Mouse (Mus musculus) liver, adult 2 months (tissue): ENCODE results near the gene Spint5.

Experiments used
- CTCF ChIP-seq: fragments of 200-500 bp; IDR thresholded peaks from 2 replicates; pipeline ENCODE4 v1.5.1; 2011; ENCODE audit warnings: low read depth, low read length, control low read depth
- POLR2A ChIP-seq: fragments of 200-500 bp; IDR thresholded peaks from 2 replicates; pipeline ENCODE4 v1.6.1; 2011; ENCODE audit warnings: low read length, control low read depth; ENCODE audit not compliant: insufficient read depth; ENCODE audit errors: extremely low read depth

DNA sequence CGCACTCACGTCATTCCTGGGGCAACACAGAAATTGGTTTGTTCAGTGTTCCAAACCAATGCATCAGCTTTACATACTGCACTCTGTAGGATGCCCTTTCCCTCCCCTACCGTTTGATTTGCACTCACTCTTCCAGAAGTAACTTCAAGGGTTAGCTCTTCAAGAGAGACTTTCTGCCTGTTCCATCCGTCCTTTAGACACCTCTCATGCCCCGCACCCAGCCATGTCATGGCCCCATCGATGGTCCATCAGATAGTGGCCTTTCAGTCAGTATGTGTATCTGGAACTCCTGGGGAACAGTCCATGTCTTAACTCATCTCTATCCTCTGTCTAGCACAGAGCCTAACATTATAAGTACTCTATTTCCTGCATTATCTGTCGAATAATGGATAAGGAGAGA lies 47.5 kb downstream of the Spint5 start:
- no peak for TF ChIP-seq POLR2A
- no peak for TF ChIP-seq CTCF
